Mouse (Mus musculus) CH12.LX (cell line): ENCODE measurements around the gene Jarid2.

ENCODE experiments used
- CTCF ChIP-seq, 2 experiments: IDR thresholded peaks in 1 of 2; conservative IDR thresholded peaks in 1 of 2; 2 replicates each; pipeline ENCODE4 v1.5.1; 2011 to 2012; ENCODE audit warnings: low read depth in 2 of 2, low read length in 2 of 2, improper control_type of control experiment in 1 of 2, inconsistent platforms in 1 of 2, mild to moderate bottlenecking in 1 of 2, moderate library complexity in 1 of 2
- EP300 ChIP-seq: IDR thresholded peaks from 2 replicates; pipeline ENCODE4 v1.6.1; 2011; ENCODE audit warnings: low read length, improper control_type of control experiment
- POLR2A ChIP-seq: IDR thresholded peaks from 2 replicates; pipeline ENCODE4 v1.6.1; 2011; ENCODE audit warnings: low read depth, mild to moderate bottlenecking, improper control_type of control experiment, low read length
- USF2 ChIP-seq: conservative IDR thresholded peaks from 2 replicates; pipeline ENCODE4 v1.6.1; 2011; ENCODE audit warnings: low read depth, low read length, improper control_type of control experiment

- no peak for TF ChIP-seq EP300
- no peak for TF ChIP-seq POLR2A
- no peak for TF ChIP-seq CTCF (conservative IDR thresholded peaks at IDR 0.05 in 1 of 2, IDR thresholded peaks at IDR 0.05 in 1 of 2; ENCODE audit: low read depth in 2 of 2, low read length in 2 of 2)
- no peak for TF ChIP-seq USF2
Measured at GRCm38 (mm10) chr13:44688140-44688539, 41.1 kb upstream of the Jarid2 start.
